Mouse (Mus musculus) thymus, adult 2 months (tissue): ENCODE results near the gene Vapb. TPM values are rescaled to one million over a fixed set of nuclear protein-coding genes. Genes with fewer than 3 reads are reported as not detected.
"Not testable (repeated sequence)": the region's sequence is repeated elsewhere in the genome, so short reads cannot be mapped to it uniquely, and the experiment has no call there.

Experiments used
- DNase-seq: peaks from one replicate; pipeline ENCODE4 v3.0.0; 2021
- H3K27ac ChIP-seq: fragments of 200-500 bp; 2 replicates; pipeline ENCODE4 v1.5.1; 2012; ENCODE audit warnings: low read length, control low read depth; ENCODE audit not compliant: control insufficient read depth, insufficient read depth
- H3K27me3 ChIP-seq: fragments of 200-500 bp; 2 replicates; pipeline ENCODE4 v1.6.1; 2012; ENCODE audit warnings: mild to moderate bottlenecking, low read length, moderate library complexity, mixed read lengths; ENCODE audit not compliant: control insufficient read depth, insufficient read depth
- H3K36me3 ChIP-seq: fragments of 200-500 bp; 2 replicates; pipeline ENCODE4 v1.6.1; 2012; ENCODE audit warnings: mild to moderate bottlenecking, low read length, moderate library complexity; ENCODE audit not compliant: control insufficient read depth, insufficient read depth
- H3K4me1 ChIP-seq: fragments of 200-500 bp; replicated peaks from 2 replicates; pipeline ENCODE4 v1.6.1; 2012; ENCODE audit warnings: low read length; ENCODE audit not compliant: control insufficient read depth, insufficient read depth
- H3K4me3 ChIP-seq: fragments of 200-500 bp; 2 replicates; pipeline ENCODE4 v1.5.1; 2012; ENCODE audit warnings: mild to moderate bottlenecking, low read length, control low read depth, moderate library complexity; ENCODE audit not compliant: control insufficient read depth, insufficient read depth
- CTCF ChIP-seq: fragments of 200-500 bp; IDR thresholded peaks from 2 replicates; pipeline ENCODE4 v1.5.1; 2012; ENCODE audit warnings: mild to moderate bottlenecking, control low read depth, low read length, moderate library complexity, borderline replicate concordance; ENCODE audit not compliant: control insufficient read depth, poor library complexity, insufficient read depth; ENCODE audit errors: extremely low read depth
- POLR2A ChIP-seq: fragments of 200-500 bp; IDR thresholded peaks from 2 replicates; pipeline ENCODE4 v1.6.1; 2012; ENCODE audit warnings: mild to moderate bottlenecking, low read length, control low read depth, moderate library complexity; ENCODE audit not compliant: control insufficient read depth, poor library complexity, insufficient read depth; ENCODE audit errors: extremely low read depth
- WGBS: fragments of 180-500 bp; shearing (Covaris S2); methylation state at CpG from one replicate; pipeline ENCODE4 v1.1.7; 2018; 5-methylcytosine and 5-hydroxymethylcytosine counted together
- polyA plus RNA-seq: library from polyadenylated mRNA; depleted of rRNA; stranded (reverse); fragments of >200 nt; gene quantifications from 2 replicates; pipeline ENCODE4 v1.2.3, GENCODE M21; 2012

Gene Vapb
- polyA plus RNA-seq, 1 experiment = 12.1 TPM

GRCm38 (mm10) chr2:173702867-173703237 is 34.5 kb upstream of the Vapb start:
- Histone ChIP-seq H3K27me3 (no peaks in the 10 kb centered on the region), H3K4me3 (no peak overlapping the region), H3K27ac (no peak overlapping the region), H3K4me1 (no peaks in the 10 kb centered on the region), H3K36me3 (peaks cover 36% of the 10 kb centered on the region)
- no peak for TF ChIP-seq POLR2A
- TF ChIP-seq CTCF = no peak
- DNase-seq = no peak
- WGBS = 97% methylated on average over 12 of the region's 12 CpGs

- DNase-seq = no peak
- 96% methylated on average over 15 of the region's 15 CpGs for WGBS
- H3K36me3 ChIP-seq = peaks cover 25% of the 10 kb centered on the region
These were observed 31.3 kb upstream of the Vapb start for GRCm38 (mm10) chr2:173705827-173706551.

GRCm38 (mm10) chr2:173707626-173708025 is 29.7 kb upstream of the Vapb start:
- not testable (repeated sequence) for H3K4me1 ChIP-seq, H3K27me3 ChIP-seq, DNase-seq, H3K4me3 ChIP-seq, H3K27ac ChIP-seq
- peaks cover 10% of the 10 kb centered on the region for H3K36me3 ChIP-seq

More at GRCm38 (mm10) chr2:173705827-173706551, 31.3 kb upstream of the Vapb start:
- H3K27me3 ChIP-seq = no peaks in the 10 kb centered on the region
- H3K4me1 ChIP-seq = no peaks in the 10 kb centered on the region
- no peak overlapping the region for H3K27ac ChIP-seq
- no peak overlapping the region for H3K4me3 ChIP-seq
- TF ChIP-seq CTCF (no peak), POLR2A (no peak)

GRCm38 (mm10) chr2:173710193-173710592 is 27.1 kb upstream of the Vapb start:
- H3K27me3 ChIP-seq = no peaks in the 10 kb centered on the region
- H3K4me1 ChIP-seq = no peaks in the 10 kb centered on the region
- DNase-seq = no peak
- 73% methylated on average over 6 of the region's 6 CpGs for WGBS
- H3K27ac ChIP-seq = no peak overlapping the region
- no peaks in the 10 kb centered on the region for H3K36me3 ChIP-seq
- no peak for TF ChIP-seq CTCF
- no peak for TF ChIP-seq POLR2A
- H3K4me3 ChIP-seq = no peak overlapping the region

GRCm38 (mm10) chr2:173712656-173713055 is 24.7 kb upstream of the Vapb start:
- Histone ChIP-seq H3K4me1 (no peaks in the 10 kb centered on the region), H3K27me3 (no peaks in the 10 kb centered on the region), H3K27ac (no peak overlapping the region), H3K36me3 (no peaks in the 10 kb centered on the region), H3K4me3 (no peak overlapping the region)
- WGBS = 90% methylated on average over 10 of the region's 10 CpGs
- no peak for DNase-seq
- TF ChIP-seq CTCF (no peak), POLR2A (no peak)

GRCm38 (mm10) chr2:173713241-173713640 is 24.1 kb upstream of the Vapb start:
- H3K27ac ChIP-seq = no peak overlapping the region
- TF ChIP-seq CTCF (no peak), POLR2A (no peak)
- WGBS = 81% methylated on average over 4 of the region's 4 CpGs
- no peaks in the 10 kb centered on the region for H3K36me3 ChIP-seq
- DNase-seq = no peak
- no peak overlapping the region for H3K4me3 ChIP-seq
- no peaks in the 10 kb centered on the region for H3K4me1 ChIP-seq
- H3K27me3 ChIP-seq = no peaks in the 10 kb centered on the region

- Histone ChIP-seq H3K27me3 (no peaks in the 10 kb centered on the region), H3K4me1 (no peaks in the 10 kb centered on the region), H3K27ac (no peak overlapping the region), H3K4me3 (no peak overlapping the region), H3K36me3 (no peaks in the 10 kb centered on the region)
- no peak for DNase-seq
- no peak for TF ChIP-seq CTCF
- no peak for TF ChIP-seq POLR2A
- 89% methylated on average over 8 of the region's 8 CpGs for WGBS
These were observed 22.6 kb upstream of the Vapb start for GRCm38 (mm10) chr2:173714620-173715218.
